Mouse (Mus musculus): Measurements from ENCODE around the gene Rac3.
"Not testable (repeated sequence)": the region's sequence is repeated elsewhere in the genome, so short reads cannot be mapped to it uniquely, and the experiment has no call there.

The Rac3 gene

GRCm38 (mm10) chr11:120728530-120729240, 7.4 kb downstream of the Rac3 start:
- DNase-seq (ENCODE audit: low read depth): no peak

- not testable (repeated sequence) for DNase-seq (ENCODE audit: low read depth)
Observed at GRCm38 (mm10) chr11:120729432-120730050, 8.3 kb downstream of the Rac3 start.

- DNase-seq (ENCODE audit: low read depth): no peak
Observed at GRCm38 (mm10) chr11:120730331-120730870, 9.1 kb downstream of the Rac3 start.

GRCm38 (mm10) chr11:120731395-120731794, 10.1 kb downstream of the Rac3 start:
- no peak for DNase-seq (ENCODE audit: low read depth)

GRCm38 (mm10) chr11:120731858-120732680, 10.8 kb downstream of the Rac3 start, which contains the start of gene Cbr2:
Gene Cbr2, minus strand, starts transcription at chr11:120732114.
- DNase-seq (ENCODE audit: low read depth): no peak

- no peak for DNase-seq (ENCODE audit: low read depth)
Observed at GRCm38 (mm10) chr11:120733521-120733920, 12.3 kb downstream of the Rac3 start.

GRCm38 (mm10) chr11:120736424-120736823, 15.2 kb downstream of the Rac3 start:
- no peak for DNase-seq (ENCODE audit: low read depth)

GRCm38 (mm10) chr11:120740981-120741380, 19.7 kb downstream of the Rac3 start:
- DNase-seq (ENCODE audit: low read depth): no peak

GRCm38 (mm10) chr11:120744121-120744701, 22.9 kb downstream of the Rac3 start:
- no peak for DNase-seq (ENCODE audit: low read depth)

GRCm38 (mm10) chr11:120747974-120748373, 26.7 kb downstream of the Rac3 start:
- no peak for DNase-seq (ENCODE audit: low read depth)

GRCm38 (mm10) chr11:120749430-120749829, 28.2 kb downstream of the Rac3 start:
- DNase-seq (ENCODE audit: low read depth): peak; percentile 37

- no peak for DNase-seq (ENCODE audit: low read depth)
Observed at GRCm38 (mm10) chr11:120751606-120752005, 30.3 kb downstream of the Rac3 start.

GRCm38 (mm10) chr11:120760236-120760635, 39.0 kb downstream of the Rac3 start:
- DNase-seq (ENCODE audit: low read depth): no peak

GRCm38 (mm10) chr11:120761811-120762671, 40.8 kb downstream of the Rac3 start:
- no peak for DNase-seq (ENCODE audit: low read depth)

GRCm38 (mm10) chr11:120762672-120763041, 41.4 kb downstream of the Rac3 start, which contains the start of gene Hmga1b:
Gene Hmga1b, plus strand, starts transcription at chr11:120762794.
- not testable (repeated sequence) for DNase-seq (ENCODE audit: low read depth)

GRCm38 (mm10) chr11:120763121-120763999, 42.1 kb downstream of the Rac3 start:
- not testable (repeated sequence) for DNase-seq (ENCODE audit: low read depth)

- not testable (repeated sequence) for DNase-seq (ENCODE audit: low read depth)
Observed at GRCm38 (mm10) chr11:120767023-120767422, 45.8 kb downstream of the Rac3 start.

- no peak for DNase-seq (ENCODE audit: low read depth)
Observed at GRCm38 (mm10) chr11:120768206-120768605, 46.9 kb downstream of the Rac3 start.

GRCm38 (mm10) chr11:120772749-120773148, 51.5 kb downstream of the Rac3 start:
- DNase-seq (ENCODE audit: low read depth): no peak
